Mouse (Mus musculus) left cerebral cortex, postnatal 10 days (tissue): ENCODE measurements around the gene Kctd11. TPM values are rescaled to one million over a fixed set of nuclear protein-coding genes. Genes with fewer than 3 reads are reported as not detected.
A peak's percentile ranks its signal among the peaks of the same experiment; 100 is the strongest.
"Not testable (repeated sequence)": the region's sequence is repeated elsewhere in the genome, so short reads cannot be mapped to it uniquely, and the experiment has no call there.

Source experiments
- DNase-seq, 2 experiments: peaks; one replicate each; pipeline ENCODE4 v3.0.0; 2021 to 2022; ENCODE audit warnings: low spot score in 2 of 2, mixed read lengths in 1 of 2; ENCODE audit errors: extremely low spot score in 1 of 2
- intact Hi-C: fragments of 180-260 bp; cut with DNase I; formaldehyde crosslinking; loops from one replicate; pipeline ENCODE4 v1.15.1; 2025
- total RNA-seq, 2 experiments: library from RNA; stranded (reverse); gene quantifications; 2 replicates each; pipeline ENCODE4 v1.2.3; 2021

The Kctd11 gene
- under 1 TPM; 0.57 to 0.62 TPM for total RNA-seq

DNA sequence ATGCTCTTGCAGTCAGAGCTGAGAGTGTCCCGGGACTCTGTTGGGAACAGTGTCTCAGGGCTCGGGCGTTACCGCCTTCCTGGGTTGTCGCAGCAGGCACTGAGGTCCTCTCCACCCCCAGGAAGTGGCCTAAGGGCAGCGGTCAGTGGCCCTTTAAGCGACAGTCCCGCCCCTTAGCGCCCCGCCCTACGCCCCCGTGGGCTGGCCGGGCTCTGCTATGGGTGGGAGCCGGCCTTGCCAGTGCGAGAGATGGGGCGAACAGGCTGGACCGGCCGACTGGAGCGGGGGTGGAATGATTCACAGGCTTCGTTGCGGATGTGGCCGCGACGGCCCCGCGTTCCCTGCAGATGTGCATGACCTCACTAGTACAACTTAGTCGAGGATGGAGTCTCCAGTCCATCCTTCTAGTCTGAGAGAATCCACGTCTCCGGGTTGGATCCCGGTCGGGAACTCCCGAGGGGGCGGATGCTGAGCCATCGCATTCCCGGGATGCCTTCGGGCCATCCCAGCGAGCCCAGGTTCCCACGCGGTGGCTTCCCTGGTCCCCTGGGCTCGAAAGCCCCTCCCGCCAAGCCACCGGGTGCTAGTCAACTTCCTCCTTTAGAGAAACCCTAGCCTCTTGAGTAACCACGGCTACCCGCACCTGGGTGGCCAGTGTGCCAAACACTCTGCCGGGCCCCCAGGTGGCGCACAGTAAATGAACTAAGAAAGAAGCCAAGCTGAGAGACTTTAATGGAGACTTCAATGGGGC lies at the start of gene Kctd11:
Gene Kctd11, minus strand, starts transcription at position 554 of the 751 bp plus-strand sequence.
- intact Hi-C loops = no loop called here
- peak in 1 of 2 experiments; percentile 93 for DNase-seq

DNA sequence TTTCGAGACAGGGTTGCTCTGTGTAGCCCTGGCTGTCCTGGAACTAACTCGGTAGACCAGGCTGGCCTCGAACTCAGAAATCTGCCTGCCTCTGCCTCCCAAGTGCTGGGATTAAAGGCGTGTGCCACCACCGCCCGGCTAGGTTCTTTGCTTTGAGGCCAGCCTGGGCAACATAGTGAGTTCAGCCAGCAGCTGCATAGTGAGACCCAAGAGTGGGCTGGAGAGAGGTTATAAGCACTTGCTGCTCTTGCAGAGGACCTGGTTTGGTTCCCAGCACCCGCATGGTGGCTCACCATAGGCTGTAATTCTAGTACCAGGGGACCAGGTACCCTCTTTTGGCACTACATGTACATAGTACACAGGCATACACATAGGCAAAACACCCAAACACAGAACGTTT lies 49.0 kb upstream of the Kctd11 start:
- intact Hi-C loops = loop anchor here (10.0 kb wide), 1 partner anchor 285 kb away; the partner anchor contains the start of gene Slc16a11
- DNase-seq = not testable (repeated sequence)

DNA sequence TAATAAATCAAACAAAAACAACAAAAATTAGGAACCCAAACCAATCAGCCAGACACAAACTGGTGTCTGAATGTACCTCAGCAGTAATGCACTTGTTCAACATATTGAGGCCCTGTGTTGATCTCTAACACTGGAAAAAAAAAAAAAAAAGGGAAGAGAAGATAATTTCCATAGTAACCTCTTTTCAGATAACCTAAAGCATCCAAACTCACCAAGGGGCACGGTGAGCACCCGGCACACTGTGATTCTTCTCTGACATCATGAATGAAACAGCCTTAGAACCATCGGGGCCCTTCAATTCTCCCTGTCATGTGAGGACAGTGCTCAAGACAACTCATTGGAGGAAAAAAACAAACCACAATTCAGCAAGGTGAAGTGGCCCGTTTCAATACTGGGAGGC lies 48.5 kb upstream of the Kctd11 start:
- intact Hi-C loops = loop anchor here (10.0 kb wide), 1 partner anchor 285 kb away; the partner anchor contains the start of gene Slc16a11

DNA sequence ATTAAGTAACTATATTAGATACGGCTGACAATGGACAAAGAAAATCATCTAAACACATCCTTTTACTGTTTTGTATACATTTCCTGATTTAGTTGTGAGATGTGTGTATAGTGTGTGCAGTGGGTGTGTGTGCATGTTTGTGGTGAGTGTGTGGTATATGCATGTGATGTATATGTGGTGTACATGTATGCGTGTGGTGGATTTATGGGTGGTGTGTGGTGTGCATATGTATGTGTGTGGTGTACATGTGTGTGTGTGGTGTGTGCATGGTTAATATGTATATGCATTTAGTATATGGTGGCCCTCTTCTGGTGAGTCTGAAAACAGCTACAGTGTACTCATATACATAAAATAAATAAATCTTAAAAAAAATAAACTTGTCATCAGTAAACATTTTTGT lies 46.3 kb upstream of the Kctd11 start:
- intact Hi-C loops = no loop called here
- no peak for DNase-seq

More for the DNA sequence above, 48.5 kb upstream of the Kctd11 start:
- DNase-seq = no peak

DNA sequence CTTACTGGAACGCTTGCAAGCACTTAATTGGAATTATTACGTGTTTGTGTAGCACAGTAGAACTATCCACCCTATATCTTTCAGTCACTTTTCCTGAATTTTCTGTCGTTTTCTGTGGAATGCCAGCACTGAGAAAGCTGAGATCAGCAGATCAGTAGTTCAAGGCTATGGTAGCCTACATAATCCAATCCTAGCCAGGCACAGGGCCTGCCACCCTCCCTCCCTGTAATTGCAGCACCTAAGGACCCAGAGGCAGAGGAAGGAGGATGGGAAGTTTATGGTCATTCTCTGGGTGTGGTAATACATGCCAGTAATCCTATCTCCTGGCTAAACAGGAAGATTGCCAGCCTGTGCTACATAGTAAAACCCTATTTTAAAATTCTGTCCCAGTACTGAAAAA lies 41.6 kb upstream of the Kctd11 start:
- no peak for DNase-seq
- intact Hi-C loops = no loop called here

DNA sequence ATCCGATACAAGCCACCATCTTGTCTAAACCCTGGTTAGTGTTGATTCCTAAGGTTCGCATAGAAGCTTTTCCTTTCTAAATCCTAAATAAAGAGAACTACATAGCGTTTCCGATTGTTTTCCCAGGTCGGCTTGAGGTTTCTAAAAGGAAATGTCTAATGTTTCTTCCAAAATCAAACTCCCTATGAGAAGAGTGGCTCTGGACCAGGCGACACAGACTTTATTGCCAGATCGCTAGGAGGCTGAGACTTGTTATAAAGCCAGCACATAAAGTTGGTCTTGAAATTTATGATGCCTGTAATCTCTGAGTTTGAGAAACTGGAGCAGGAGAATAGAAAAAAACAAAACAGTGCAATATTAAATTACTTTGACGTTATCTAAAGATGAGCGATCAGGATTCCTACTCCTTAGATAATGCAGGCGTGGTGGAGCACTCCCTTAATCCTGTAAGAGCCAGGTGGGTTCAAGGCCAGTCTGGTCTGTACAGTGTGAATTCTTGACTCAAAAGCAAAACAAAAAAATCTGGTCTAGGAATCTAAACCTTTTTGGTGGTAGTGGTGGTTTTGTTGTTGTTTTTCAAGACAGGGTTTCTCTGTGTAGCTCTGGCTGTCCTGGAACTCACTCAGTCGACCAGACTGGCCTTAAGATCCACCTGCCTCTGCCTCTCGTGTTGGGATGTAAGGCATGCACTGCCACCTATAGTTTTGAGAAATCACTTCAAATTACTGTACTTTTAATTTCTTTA lies 41.0 kb upstream of the Kctd11 start:
- intact Hi-C loops = no loop called here

DNA sequence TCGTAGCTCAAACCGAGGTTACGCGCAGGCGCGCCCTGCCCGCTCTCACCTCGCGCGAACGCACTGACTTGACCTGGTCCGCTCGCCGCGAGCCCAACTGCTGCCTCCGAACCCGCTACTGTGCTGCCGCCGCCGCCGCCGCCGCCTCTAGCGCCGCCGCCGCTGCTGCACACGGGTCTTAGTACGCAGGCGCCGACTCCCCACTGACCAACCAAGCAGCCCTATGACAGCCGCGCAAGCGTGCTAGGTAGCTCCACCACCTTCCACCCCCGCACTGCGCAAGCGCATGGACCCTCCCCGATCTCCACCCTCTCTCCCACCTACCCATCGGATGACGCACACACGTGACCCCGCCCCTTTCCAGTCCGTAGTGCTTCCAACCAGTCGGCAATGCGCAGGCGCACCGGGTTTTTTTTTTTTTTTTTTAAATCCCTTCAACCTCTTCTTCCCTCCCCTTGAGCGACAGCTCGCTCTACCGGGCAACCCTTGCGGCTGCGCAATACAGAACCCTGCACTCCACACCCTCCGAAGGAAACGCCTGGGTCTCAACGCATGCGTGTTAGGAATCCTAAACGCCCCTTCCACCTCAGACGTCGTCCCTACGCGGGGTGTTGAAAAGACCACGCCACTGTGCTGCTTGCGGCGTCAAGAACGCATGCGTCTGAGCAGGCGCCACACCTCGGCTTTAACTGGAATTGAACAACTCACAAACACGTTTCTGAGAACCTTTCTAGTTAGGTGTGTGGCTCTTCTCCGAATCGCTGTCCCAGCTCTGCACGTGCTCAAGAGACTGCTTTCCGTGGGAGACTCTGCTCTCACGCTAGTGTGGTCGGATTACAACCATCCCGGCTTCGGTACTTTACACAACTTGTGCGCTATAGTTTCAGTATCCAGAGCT lies 40.2 kb upstream of the Kctd11 start, which contains the start of gene Eif5a:
Gene Eif5a, minus strand, starts transcription at position 845 of the 898 bp plus-strand sequence.
- peak; percentile 100 for DNase-seq
- intact Hi-C loops = no loop called here

More for the DNA sequence above, 41.0 kb upstream of the Kctd11 start:
- no peak for DNase-seq

DNA sequence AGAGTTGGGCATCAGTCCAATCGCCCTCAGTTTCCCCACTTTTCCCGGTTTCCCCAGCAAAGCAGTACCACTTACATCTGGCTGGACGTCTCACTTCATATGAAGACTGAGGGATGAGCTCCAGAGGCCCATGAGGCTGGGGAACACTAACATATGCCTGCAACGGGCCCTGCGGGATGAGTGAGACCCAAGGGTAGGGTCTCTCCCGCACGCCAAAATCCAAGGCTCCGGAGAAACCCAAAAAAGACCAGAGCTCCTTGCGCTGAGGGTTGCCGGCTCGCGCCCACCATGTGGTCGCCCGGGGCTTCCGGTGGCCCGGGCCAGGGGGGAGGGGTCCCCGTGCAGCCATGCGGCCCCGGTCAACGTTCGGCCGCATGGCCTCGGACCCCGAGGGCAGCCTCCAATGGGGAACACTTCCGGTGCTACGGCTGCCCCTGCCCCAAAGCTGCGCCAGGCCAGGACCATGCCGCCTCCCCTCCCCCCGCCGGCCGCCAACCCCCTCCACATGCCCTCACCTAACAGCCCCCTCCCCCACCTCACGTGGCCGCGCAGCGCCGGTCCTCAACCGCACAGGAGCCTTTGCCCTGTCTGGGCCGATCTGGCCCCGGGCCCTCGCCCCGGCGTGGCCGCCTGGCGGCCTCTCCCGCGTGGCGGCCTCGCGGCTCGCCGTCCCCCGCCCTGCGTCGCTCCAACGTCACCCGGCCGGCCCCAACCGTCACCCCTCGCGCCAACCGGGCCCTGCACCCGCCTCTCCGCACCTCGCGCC lies 39.2 kb upstream of the Kctd11 start:
- intact Hi-C loops = no loop called here

DNA sequence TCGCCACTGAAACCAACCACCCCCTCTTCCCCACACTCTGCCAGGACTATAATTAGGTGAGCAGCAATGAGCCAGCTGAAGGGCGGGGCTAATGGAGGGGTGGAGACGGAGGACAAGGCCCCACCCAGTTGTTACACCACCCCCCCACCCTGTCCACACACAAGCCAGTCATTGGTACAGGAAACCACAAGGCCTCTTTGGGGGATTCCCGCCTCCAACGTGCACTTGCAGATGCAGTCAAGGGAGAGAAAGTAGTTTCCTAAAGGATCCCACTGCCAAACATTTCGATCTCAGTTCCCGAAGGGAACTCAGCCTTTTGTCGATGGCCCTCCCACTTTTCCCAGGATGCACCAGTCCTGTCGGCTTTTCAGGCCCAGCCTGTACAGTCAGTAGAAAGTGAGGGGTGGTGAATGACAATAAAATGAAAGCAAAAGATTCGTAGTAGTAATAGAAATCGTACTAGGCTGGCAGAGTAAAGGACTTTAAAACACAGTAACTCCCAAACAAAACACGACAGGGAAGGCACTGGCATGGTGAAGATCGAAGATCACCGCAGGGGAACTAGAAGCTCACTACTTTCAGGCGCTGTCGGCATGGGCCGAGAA lies 38.6 kb upstream of the Kctd11 start:
- intact Hi-C loops = no loop called here
- peak in 1 of 2 experiments; percentile 84 for DNase-seq

More for the DNA sequence above, 39.2 kb upstream of the Kctd11 start:
- peak in 1 of 2 experiments; percentile 83 for DNase-seq

DNA sequence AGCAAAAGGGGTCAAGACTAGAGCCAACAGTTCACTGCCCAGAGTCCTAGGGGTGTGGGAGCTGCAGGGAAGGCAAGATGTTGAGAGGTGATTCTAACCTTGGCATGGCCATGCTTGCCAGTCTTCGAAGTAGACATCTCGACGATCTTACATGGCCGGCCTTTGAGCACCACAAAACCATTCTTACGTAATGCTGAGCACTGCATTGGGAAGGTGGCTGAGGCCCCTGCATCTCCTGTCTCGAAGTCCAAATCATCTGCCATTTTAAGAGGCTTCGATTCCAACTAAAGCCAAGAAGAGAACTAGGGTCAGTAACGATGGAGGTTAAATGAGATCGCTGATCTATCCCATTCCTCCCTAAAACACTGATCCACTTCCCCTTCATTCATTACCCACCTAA lies 37.8 kb upstream of the Kctd11 start:
- DNase-seq = no peak
- intact Hi-C loops = no loop called here

DNA sequence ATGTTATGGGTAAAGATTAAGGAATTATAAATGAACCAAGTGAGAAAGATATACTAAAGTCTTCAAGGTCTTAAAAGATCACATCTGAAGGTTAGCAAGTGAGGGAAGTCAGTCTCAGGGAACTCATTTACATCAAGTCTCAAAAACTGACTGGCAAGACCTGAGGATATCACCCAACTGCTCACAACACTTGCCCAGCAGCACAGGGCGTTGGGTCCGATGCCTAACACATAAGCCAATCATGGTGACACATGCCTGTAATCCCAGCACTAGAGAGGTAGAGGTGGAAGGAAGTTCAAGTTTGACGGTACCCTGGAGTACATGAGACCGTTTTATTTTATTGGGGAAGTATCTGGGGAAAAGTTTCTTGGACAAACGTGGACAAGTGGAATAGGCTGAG lies 36.9 kb upstream of the Kctd11 start:
- intact Hi-C loops = no loop called here
- no peak for DNase-seq

DNA sequence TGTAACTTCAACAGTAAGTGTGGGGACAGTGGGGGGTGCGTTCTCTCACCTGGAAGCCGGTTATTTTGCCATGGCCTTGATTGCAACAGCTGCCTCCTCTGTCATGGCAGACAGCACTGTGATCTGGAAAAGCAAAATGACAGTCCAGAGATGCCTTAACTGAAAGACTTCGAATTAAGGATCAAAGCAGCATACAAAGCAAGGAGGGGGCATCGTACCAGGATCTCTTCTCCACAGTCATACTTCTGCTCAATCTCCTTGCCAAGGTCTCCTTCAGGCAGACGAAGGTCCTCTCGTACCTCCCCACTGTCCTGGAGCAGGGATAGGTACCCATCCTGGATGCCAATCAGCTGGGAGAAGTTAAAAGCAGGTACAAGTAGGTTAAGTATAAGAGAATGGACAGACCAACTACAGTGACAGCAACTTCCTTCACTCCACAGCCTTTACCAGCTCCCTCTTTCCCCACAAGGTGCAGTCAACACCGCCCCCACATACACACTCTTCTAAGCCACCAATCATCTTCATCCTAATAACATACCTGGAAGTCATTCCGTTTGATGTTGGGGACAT lies 36.3 kb upstream of the Kctd11 start:
- intact Hi-C loops = no loop called here
- no peak for DNase-seq

DNA sequence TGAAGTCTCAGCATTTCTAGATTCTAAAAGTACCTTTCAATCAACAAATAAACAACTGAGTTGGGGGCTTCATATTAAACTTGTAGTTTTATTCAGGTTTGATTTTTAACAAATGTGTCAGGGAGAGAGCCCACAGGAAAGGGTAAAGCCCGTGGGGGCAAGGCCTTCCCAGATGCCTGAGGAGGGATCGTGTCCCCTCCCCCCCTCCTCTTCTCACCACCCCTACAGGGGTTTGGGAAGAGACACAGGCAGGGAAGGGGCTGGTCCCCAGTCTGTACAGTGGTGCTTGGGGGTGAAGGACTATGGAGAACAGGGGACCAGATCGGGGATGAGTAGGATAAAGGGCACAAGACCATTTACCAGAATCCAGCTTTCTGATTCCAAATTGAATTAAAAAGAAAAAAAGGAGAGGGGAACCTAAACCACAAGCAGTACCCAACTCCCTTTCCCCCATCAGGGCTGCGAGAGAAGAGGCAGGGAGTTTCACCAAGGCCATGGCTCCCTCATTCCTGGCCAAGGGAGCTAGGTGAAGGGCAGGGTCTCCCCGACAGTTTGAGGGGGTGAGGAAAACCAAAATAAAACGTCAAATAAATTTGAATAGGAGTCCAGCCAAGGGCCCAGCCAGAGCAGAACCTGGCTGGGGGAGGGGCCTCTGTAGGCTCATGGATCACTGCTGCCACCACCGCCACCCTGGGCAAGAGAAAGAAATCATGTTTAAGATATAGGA lies 35.6 kb upstream of the Kctd11 start:
- intact Hi-C loops, DNase-seq: not testable (repeated sequence)

DNA sequence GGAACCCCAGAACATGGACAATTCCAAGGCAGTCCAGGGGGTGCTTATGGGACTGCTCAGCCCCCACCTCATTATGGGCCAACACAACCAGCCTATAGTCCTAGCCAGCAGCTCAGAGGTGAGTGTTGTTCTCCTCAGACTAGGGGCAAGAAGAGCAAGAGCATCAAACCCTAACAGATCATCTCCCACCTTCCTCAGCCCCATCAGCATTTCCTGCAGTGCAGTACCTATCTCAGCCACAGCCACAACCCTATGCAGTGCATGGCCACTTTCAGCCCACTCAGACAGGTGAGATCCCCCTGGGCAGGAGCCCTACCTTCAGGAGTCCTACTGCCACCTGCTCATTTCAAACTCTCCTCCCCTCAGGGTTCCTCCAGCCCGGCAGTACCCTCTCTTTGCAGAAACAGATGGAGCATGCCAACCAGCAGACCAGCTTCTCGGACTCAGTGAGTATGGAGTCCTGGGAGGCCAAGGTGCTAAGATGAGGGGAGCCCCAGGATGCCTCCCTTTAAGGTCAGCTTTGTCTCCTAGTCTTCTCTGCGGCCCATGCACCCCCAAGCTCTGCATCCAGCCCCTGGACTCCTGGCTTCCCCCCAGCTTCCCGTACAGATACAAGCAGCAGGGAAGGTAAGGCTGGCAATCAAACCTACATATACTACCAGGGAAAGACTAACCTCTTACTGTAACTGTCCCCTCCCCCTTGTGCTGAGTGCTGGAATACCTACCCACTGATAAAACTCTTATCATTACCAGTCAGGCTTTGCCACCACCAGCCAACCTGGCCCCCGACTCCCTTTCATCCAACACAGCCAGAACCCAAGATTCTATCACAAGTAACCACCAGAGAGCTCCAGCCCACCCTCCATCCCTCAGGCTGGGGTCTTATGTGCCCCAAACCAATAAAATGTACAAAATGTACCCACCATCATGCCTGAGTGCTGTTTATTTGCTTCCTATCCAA lies 34.7 kb upstream of the Kctd11 start:
- no peak for DNase-seq
- intact Hi-C loops = no loop called here

DNA sequence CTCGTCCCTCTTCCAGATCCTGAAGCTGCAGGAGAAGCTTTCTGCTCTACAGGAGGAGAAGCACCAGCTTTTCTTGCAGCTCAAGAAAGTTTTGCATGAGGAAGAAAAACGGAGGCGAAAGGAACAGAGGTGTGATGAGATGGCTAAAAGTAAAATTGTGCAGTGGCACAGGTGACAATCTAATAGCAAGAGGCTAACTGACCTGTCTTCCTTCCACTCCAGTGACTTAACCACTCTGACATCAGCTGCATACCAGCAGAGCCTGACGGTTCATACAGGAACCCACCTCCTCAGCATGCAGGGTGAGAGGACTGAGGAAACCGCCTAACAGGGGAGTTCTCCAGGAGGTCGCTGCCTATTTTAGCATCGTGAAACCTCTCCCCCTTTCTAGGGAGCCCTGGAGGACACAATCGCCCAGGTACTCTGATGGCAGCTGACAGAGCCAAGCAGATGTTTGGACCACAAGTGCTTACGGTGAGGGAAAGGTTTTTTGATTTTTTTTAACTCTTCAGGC lies 33.8 kb upstream of the Kctd11 start:
- intact Hi-C loops = no loop called here
- no peak for DNase-seq

DNA sequence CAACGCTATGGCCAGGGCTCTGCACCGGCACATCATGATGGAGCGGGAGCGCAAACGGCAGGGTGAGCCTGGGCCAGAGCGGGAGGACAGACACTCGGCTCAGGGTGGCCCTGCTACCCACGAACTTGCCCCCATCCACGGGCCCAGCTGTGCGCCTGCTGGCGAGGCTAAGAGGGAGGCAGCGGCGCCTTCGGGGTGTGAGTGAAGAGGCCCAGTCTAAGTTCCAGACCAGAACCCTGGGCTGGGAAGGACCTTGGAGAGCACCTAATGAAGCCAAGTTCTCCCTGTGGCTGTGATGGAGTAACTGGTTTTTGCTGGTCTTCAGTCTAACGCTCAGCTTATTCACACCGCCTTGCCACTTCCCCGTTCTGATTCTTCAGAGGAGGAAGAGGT lies 33.2 kb upstream of the Kctd11 start:
- intact Hi-C loops = no loop called here
- no peak for DNase-seq
